Mouse (Mus musculus): ENCODE measurements around the gene Gm14393. TPM values are rescaled to one million over a fixed set of nuclear protein-coding genes. Genes with fewer than 3 reads are reported as not detected.
"Not testable (repeated sequence)": the region's sequence is repeated elsewhere in the genome, so short reads cannot be mapped to it uniquely, and the experiment has no call there.

Gm14393 gene
- polyA plus RNA-seq (2015; fragmentation: Nextera tagmentation; extraction: Ambion mirVana) = 0.58 and 1.1 TPM in 2 replicates

- not testable (repeated sequence) for H3K9me3 ChIP-seq (replicated peaks; ENCODE audit: control insufficient read depth, low read length); H3K27me3 ChIP-seq (ENCODE audit: control insufficient read depth, insufficient read depth, low read length); ATAC-seq (replicated peaks; ENCODE audit: extremely low read depth, insufficient read depth, low FRiP score); H3K27ac ChIP-seq (ENCODE audit: low read length); H3K4me1 ChIP-seq (ENCODE audit: control insufficient read depth, insufficient read depth, low read length); H3K9ac ChIP-seq (ENCODE audit: low read length); H3K36me3 ChIP-seq (ENCODE audit: control insufficient read depth, insufficient read depth); H3K4me3 ChIP-seq (ENCODE audit: low read length); H3K4me2 ChIP-seq (ENCODE audit: low read depth, low read length)
- WGBS = 71% methylated on average over 1 of the region's 1 CpGs
Measured at GRCm38 (mm10) chr2:175067681-175068261, at the start of gene Gm14393. TSS of gene Gm14393 (minus strand) at chr2:175067781.

- not testable (repeated sequence) for H3K36me3 ChIP-seq (ENCODE audit: control insufficient read depth, insufficient read depth); H3K4me2 ChIP-seq (ENCODE audit: low read depth, low read length); H3K4me1 ChIP-seq (ENCODE audit: control insufficient read depth, insufficient read depth, low read length); H3K4me3 ChIP-seq (ENCODE audit: low read length); ATAC-seq (replicated peaks; ENCODE audit: extremely low read depth, insufficient read depth, low FRiP score); H3K9me3 ChIP-seq (replicated peaks; ENCODE audit: control insufficient read depth, low read length); H3K27me3 ChIP-seq (ENCODE audit: control insufficient read depth, insufficient read depth, low read length); H3K9ac ChIP-seq (ENCODE audit: low read length); H3K27ac ChIP-seq (ENCODE audit: low read length)
- WGBS = 94% methylated on average over 25 of the region's 27 CpGs
Measured at GRCm38 (mm10) chr2:175044268-175044667, 23.3 kb downstream of the Gm14393 start.

Other genes with a start within 250 kb of the Gm14393 start
- gene Gm14444, start 57.5 kb downstream of the Gm14393 start, polyA plus RNA-seq (2015; fragmentation: Nextera tagmentation; extraction: Ambion mirVana) = not detected in 2 replicates
- gene Gm14399, start 74.2 kb upstream of the Gm14393 start, polyA plus RNA-seq (2015; fragmentation: Nextera tagmentation; extraction: Ambion mirVana) = 5.8 and 6.5 TPM in 2 replicates
- gene Gm14443, start 108.1 kb upstream of the Gm14393 start, polyA plus RNA-seq (2015; fragmentation: Nextera tagmentation; extraction: Ambion mirVana) = 0.59 and 0.79 TPM in 2 replicates
- 1.1 and 6.1 TPM in 2 replicates for gene Gm14391, start 139.1 kb upstream of the Gm14393 start, polyA plus RNA-seq (2015; fragmentation: Nextera tagmentation; extraction: Ambion mirVana)
- not detected in 2 replicates for gene Gm14440, start 207.3 kb upstream of the Gm14393 start, polyA plus RNA-seq (2015; fragmentation: Nextera tagmentation; extraction: Ambion mirVana)